Mouse (Mus musculus): ENCODE results near the gene Rnf123.

Rnf123 gene

GRCm38 (mm10) chr9:108062142-108062541 lies 21.0 kb downstream of the Rnf123 start:
- DNase-seq (ENCODE audit: low spot score in 2 of 2), result no peak

GRCm38 (mm10) chr9:108058291-108058690 lies 24.9 kb downstream of the Rnf123 start:
- DNase-seq (ENCODE audit: low spot score in 2 of 2), result no peak

- no peak for DNase-seq (ENCODE audit: low spot score in 2 of 2)
Observed at GRCm38 (mm10) chr9:108057262-108057562, 25.9 kb downstream of the Rnf123 start.

DNA sequence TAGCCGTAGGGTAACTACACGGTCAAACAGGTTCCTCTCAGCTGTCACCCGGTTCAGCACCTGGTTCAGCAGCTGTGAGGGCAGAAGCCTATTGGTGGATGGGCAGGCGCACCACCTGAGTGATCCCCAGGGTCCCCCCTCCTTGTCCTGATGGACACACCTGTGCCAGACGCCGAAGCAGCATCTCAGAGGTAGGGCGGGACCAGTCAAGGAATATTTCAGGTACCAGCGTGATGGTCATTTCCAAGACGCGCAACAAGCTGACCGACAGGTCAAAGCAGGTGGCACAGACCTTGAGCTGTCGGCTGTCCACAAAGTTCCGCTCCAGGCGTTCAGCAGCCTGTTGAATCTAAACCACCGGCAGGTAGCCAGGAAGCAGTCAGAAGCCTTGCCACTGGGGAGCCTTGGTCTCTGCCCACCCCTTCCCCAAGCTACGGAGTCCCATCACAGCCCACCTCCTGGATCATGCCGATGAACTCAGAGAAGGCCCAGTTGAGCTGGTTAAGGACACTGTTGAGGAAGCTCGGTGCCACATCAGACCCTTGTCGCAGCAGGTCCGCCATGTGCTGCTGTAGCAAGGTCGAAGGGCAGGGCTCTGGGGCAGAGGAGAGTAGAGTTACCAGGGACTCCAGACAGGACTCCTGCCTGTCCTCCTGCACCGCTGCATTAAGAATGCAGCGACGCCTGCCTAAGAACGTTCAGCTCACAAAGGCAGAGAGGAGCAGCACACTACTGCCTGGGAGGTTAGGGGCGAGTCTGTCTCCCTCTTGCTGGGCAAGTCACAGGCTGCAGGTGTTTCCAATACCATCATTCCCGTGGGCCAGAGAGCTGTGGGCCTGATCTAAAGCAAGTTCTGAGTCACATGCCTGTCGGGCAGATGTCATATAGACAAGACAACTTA lies 26.5 kb downstream of the Rnf123 start:
- DNase-seq (ENCODE audit: low spot score in 2 of 2), result no peak

DNA sequence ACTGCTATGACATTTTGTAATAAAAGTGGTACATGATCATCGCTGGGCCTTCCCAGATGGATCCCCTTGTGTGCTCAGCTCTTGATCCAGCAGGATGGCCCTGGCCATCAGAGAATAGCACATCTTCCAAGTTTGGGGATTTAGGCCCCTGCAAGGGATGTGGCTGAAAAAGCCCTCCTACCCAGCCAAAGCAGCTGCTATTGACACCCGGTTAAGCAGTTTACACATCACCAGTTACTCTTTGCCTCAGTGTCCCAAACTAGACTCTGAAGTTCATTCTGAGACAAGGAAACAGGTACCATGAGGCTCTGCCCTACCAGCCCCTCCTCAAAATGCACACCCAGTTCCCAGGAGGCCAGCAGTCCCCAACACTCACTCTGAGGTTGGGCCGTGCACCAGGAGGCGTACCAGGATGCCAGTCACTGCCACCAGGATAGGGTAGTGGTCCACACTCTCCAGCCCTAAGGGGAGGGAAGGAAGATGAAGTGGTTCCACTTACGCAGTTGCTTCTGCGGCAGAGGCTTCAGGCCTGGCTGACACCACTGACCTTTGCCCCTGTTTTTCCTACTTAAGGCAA lies 27.4 kb downstream of the Rnf123 start:
- no peak for DNase-seq (ENCODE audit: low spot score in 2 of 2)

DNA sequence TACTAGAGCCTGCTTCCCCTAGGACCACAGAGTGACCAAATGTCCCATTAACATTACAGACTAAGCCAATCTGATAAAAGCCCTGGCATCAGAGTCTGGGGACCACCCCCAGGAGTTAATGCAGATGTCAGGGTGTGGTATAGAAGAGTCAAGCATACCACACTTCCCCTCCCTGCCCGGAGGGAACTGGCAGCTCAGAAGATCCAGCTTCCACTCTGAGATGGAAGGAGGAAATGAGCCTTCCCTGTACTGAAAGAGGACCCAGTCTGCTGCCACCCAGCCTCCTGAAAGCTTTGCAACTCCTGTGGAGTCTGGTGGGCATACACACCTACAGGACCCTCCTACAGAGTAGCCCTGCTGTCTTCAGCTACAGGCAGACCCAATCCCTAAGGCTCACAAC lies 28.1 kb downstream of the Rnf123 start:
- DNase-seq (ENCODE audit: low spot score in 2 of 2), result no peak

DNA sequence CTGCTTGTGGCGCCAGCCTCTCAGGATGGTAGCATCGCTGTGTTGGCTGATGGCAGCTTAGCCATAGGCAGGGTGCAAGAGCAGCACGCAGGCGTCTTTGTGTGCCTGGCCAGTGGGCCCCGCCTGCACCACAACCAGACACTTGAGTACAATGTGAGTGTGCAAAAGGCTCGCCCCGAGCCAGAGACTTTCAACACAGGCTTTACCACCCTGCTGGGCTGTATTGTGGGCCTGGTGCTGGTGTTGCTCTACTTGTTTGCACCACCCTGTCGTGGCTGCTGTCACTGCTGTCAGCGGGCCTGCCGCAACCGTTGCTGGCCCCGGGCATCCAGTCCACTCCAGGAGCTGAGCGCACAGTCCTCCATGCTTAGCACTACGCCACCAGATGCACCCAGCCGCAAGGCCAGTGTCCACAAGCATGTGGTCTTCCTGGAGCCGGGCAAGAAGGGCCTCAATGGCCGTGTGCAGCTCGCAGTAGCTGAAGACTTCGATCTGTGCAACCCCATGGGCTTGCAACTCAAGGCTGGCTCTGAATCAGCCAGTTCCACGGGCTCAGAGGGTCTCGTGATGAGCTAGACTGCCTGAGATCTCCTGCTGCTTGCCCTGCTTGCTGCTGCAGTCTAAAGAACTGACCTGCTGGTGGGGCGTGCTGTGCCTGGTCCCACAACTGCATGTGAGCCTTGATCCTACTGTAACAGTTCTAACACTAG lies 28.7 kb downstream of the Rnf123 start:
- no peak for DNase-seq (ENCODE audit: low spot score in 2 of 2)

DNA sequence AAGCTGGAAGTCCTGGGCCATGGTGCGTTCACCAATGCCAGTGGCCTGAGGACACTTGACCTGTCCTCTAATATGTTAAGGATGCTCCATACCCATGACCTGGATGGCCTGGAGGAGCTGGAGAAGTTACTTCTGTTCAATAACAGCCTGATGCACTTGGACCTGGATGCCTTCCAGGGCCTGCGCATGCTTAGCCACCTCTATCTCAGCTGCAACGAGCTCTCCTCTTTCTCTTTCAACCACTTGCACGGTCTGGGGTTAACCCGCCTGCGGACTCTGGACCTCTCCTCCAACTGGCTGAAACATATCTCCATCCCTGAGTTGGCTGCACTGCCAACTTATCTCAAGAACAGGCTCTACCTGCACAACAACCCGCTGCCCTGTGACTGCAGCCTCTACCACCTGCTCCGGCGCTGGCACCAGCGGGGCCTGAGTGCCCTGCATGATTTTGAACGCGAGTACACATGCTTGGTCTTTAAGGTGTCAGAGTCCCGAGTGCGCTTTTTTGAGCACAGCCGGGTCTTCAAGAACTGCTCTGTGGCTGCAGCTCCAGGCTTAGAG lies 29.4 kb downstream of the Rnf123 start:
- DNase-seq (ENCODE audit: low spot score in 2 of 2), result no peak

GRCm38 (mm10) chr9:108052885-108053664 lies 30.1 kb downstream of the Rnf123 start, which contains the start of gene Amigo3:
Amigo3 (plus strand) TSS chr9:108053159.
- DNase-seq (ENCODE audit: low spot score in 2 of 2), result peak; percentile 93 to 97

DNA sequence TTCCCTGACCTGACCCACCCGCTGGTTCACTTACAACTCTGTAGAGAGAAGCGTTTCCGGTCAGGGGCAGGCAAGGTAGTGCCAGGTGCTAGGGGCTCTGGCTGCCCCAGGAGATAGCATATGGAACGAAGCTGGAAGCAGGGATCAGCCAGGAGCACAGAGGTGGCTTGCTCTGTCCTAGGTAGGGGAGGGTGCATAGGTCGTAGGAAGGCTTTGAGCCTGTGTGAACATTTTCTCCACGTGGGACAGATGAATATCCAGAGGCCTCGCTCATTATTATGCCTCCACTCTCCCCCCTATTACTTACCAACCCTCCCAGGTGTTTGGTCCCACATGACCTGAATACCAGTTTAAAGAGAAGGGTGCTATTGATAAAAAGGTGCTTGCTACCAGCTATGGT lies 30.7 kb downstream of the Rnf123 start:
- DNase-seq (ENCODE audit: low spot score in 2 of 2), result no peak

- no peak for DNase-seq (ENCODE audit: low spot score in 2 of 2)
Observed at GRCm38 (mm10) chr9:108051931-108052220, 31.3 kb downstream of the Rnf123 start.

DNA sequence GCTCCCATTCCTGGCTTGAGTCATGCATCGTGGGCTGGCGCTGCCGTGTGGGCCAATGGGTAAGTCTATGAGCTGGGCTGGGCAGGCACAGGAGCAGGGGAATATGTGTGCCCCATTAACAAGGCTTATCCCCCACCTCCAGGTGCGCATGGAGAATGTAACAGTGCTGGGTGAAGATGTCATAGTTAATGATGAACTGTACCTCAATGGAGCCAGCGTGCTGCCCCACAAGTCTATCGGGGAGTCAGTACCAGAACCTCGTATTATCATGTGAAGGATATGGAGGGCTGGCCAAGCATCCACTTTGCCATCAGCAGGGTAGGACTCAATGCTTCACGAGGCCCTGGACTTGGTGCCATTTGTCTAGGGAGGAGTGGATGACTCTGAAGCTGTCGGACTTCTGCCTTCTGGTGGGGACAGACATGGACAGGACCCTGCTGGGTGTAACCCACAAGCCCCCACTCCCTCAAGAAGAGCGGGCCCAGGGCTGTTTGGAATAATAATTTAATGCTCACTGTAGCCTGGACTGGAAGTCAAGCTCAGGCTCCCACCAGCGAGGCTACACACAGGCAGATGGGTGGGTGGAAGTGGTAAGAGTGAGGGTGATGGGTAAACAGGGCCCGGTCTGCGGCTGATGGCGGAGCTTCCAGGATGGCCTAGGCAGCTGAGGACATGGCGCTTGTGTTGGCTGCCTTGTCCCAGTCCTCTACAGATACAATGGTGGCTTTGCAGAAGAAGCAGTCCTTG lies 31.8 kb downstream of the Rnf123 start:
- no peak for DNase-seq (ENCODE audit: low spot score in 2 of 2)

- DNase-seq (ENCODE audit: low spot score in 2 of 2), result no peak
Observed at GRCm38 (mm10) chr9:108049561-108050251, 33.4 kb downstream of the Rnf123 start.

DNA sequence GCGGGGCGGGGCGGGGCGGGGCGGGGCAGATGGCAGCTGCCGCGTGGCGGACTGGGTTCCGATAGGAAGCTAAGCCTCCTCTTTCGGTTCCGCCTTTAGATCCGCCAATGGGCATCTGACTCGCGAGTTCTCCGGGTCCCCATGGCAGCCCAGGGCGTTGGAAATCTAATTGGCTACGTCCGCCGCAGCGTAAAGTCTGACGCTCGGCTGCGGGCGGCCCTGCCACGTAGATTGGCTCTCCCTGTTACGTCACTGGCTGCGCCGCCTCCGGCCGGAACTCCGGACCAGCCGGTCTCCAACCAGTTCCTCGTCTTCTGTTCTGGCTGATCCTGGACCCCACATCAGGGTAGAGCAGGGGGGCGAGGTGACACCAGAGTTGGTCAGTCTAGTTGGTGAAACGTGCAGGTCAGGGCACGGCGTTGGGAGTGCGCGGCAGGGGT lies 34.1 kb downstream of the Rnf123 start, which contains the start of gene Gmppb:
Gene Gmppb (plus strand): TSS at position 227 of the 440 bp plus-strand sequence.
- DNase-seq (ENCODE audit: low spot score in 2 of 2), result peak; percentile 85 to 96

DNA sequence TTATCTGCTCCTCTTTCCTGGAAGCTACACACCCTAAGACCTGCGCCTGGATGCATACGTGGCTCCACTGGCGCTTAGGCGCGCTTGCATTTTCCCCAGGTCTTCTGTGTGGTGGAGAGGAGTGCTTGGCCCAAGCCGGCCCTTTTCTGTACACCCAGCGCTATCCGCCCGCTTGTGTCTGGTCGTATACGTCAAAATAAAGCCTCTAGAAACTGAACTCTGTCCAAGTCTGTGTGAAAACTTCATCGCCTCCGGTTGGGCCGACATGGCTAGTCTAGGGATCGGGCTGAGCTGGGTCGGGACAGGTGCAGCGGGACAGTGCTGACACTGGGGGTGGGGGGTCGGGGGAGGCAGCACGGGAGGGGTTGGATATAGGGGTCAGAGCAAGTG lies 34.6 kb downstream of the Rnf123 start:
- peak in 1 of 2 experiments; percentile 47 for DNase-seq (ENCODE audit: low spot score in 2 of 2)

DNA sequence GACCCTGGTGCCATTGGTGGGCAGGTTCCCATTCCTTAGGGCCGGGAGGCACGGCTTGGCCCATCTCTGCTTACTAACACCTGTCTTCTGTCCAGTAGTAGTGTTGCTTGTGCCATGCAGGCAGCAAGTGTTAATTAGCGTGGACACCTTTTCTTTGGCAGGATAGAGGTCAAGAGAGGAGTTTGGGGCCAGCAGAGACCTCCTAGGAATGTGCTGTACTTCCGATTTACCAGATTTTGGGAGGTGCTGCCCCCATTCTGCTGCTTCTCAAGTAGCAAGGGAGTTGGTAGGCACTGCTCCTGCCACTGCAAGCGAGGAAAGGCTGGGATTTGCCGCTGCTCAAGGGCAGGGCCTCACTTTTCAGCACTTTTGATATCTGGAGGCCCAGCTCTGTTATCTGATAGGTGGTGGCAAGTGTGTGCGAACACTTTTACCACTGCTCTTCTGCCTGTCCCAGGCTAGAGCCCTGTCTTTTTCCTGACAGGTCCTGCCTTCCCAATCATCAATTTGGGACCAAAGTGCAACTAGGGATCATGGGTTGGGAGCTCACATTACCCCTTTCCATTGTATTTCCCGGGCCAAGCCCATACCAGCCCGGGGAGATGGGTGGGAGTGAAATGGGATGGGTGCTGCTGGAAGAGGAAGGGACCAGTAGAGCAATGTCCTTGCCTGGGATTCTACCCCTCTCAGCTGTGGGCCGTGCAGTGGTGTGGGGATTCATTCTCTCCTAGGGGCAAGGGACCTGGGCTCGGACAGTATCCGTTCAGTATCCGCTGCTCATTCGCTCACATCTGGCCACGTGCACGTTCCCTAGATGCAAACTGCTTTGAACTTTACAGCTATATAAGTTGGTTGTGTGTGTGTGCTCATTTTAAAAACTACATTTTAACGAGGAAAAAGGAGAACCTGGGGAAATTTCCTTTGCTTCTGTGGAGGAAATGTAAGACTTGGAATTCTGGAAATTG lies 35.3 kb downstream of the Rnf123 start:
- DNase-seq (ENCODE audit: low spot score in 2 of 2), result no peak

DNA sequence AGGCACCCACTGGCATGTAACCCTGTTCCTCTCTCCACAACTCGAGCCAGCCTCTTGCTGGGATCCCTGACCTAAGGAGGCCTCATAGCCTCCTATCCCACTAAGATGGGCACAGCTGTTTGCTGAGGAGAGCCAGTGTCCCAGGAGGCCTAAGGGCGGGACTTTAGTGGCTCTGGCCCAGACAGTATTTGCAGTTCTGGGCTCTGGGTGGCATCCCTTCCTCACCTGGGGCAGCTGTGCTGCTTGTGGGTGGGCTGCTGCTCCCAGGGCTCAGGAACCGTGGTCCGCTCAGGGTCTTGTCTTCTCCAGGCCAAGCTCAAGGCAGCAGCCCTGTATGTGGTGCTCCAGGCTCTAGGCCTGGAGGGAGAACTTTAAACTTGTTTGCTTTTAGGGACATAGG lies 36.6 kb downstream of the Rnf123 start:
- DNase-seq (ENCODE audit: low spot score in 2 of 2), result no peak

GRCm38 (mm10) chr9:108044751-108045492 lies 38.2 kb downstream of the Rnf123 start:
- no peak for DNase-seq (ENCODE audit: low spot score in 2 of 2)

Measured in urinary bladder, adult 18-20 months (tissue).